In genomic region chr10:18235402-18235747, GRCm38 (mm10) we compare ENCODE assay signal across 8 mouse cellular contexts. TPM values are rescaled to one million over a fixed set of nuclear protein-coding genes. Genes with fewer than 3 reads are reported as not detected.
DNase-seq lines count a peak whose midpoint lies in the region; ATAC-seq and TF ChIP-seq lines count a peak whose summit lies in the region.

No protein-coding gene starts in this region.

- peak overlapping the region; percentile 60 for H3K9ac ChIP-seq in hindbrain, embryonic 12.5 days
- H3K9ac ChIP-seq in midbrain, embryonic 12.5 days (replicated peaks) = 0 out of 2 replicates have a peak overlapping the region, but pooled peaks have one; percentile 31

- no peak for TF ChIP-seq CTCF in kidney, adult 2 months (conservative IDR thresholded peaks at IDR 0.05; ENCODE audit: insufficient read depth, insufficient read length, low read depth, low read length)

- H3K4me1 ChIP-seq in kidney, adult 2 months (ENCODE audit: control insufficient read depth, insufficient read depth, low read length) = no peaks in the 10 kb centered on the region; the same call in 1 of the 2 replicates
- H3K4me1 ChIP-seq in hindbrain, embryonic 12.5 days = peaks cover 5% of the 10 kb centered on the region; the same call in 1 of the 2 replicates
- peaks cover 6% of the 10 kb centered on the region for H3K4me1 ChIP-seq in midbrain, embryonic 12.5 days

- ATAC-seq in activated CD4-positive, CD25-positive, alpha-beta regulatory T cell, adult 4 months = peak; percentile 30
- peak; percentile 69 for ATAC-seq in hindbrain, embryonic 12.5 days (ENCODE audit: low FRiP score)
- ATAC-seq in midbrain, embryonic 12.5 days (ENCODE audit: low FRiP score, low read depth) = peak; percentile 61

- no peak for DNase-seq in kidney, adult 2 months
- no peak for DNase-seq in kidney, postnatal 25 days
- no peak for DNase-seq in right cerebral cortex, postnatal 25 days
- DNase-seq in layer of hippocampus, adult 9-11 months = no peak
- DNase-seq in urinary bladder, adult 2 months (ENCODE audit: low spot score) = no peak

- no peak for TF ChIP-seq POLR2A in kidney, adult 2 months (IDR thresholded peaks at IDR 0.05; ENCODE audit: low read depth, low read length)

- H3K4me2 ChIP-seq in hindbrain, embryonic 12.5 days (replicated peaks) = peak overlapping the region; percentile 78
- H3K4me2 ChIP-seq in midbrain, embryonic 12.5 days (replicated peaks) = peak overlapping the region; percentile 59

- H3K27me3 ChIP-seq in kidney, adult 2 months (replicated peaks; ENCODE audit: control insufficient read depth, insufficient read depth, low read length) = no peaks in the 10 kb centered on the region
- no peaks in the 10 kb centered on the region for H3K27me3 ChIP-seq in hindbrain, embryonic 12.5 days
- H3K27me3 ChIP-seq in midbrain, embryonic 12.5 days = no peaks in the 10 kb centered on the region

- 14% methylated on average over 14 of the region's 14 CpGs for WGBS in kidney, adult 2 months
- 12% methylated on average over 14 of the region's 14 CpGs for WGBS in hindbrain, embryonic 12.5 days
- 12% methylated on average over 14 of the region's 14 CpGs for WGBS in midbrain, embryonic 12.5 days

- H3K27ac ChIP-seq in kidney, adult 2 months (ENCODE audit: insufficient read depth, low read depth, low read length) = no peak overlapping the region
- no peak overlapping the region for H3K27ac ChIP-seq in hindbrain, embryonic 12.5 days
- H3K27ac ChIP-seq in midbrain, embryonic 12.5 days (replicated peaks) = 0 out of 2 replicates have a peak overlapping the region, but pooled peaks have one; percentile 10

- H3K4me3 ChIP-seq in kidney, adult 2 months (ENCODE audit: insufficient read depth, low read depth, low read length) = peak overlapping the region; percentile 87
- peak overlapping the region; percentile 61 for H3K4me3 ChIP-seq in hindbrain, embryonic 12.5 days
- H3K4me3 ChIP-seq in midbrain, embryonic 12.5 days = peak overlapping the region; percentile 57

- no peaks in the 10 kb centered on the region for H3K36me3 ChIP-seq in kidney, adult 2 months (ENCODE audit: control insufficient read depth, insufficient read depth, low read length)
- no peaks in the 10 kb centered on the region for H3K36me3 ChIP-seq in hindbrain, embryonic 12.5 days
- no peaks in the 10 kb centered on the region for H3K36me3 ChIP-seq in midbrain, embryonic 12.5 days

- H3K9me3 ChIP-seq in hindbrain, embryonic 12.5 days (replicated peaks) = no peaks in the 10 kb centered on the region
- H3K9me3 ChIP-seq in midbrain, embryonic 12.5 days = no peaks in the 10 kb centered on the region

RNA-seq across cellular contexts. Expression of gene Ccdc28a, which starts 0.6 kb away (rescaled TPM):
- 29.5 and 35.0 TPM in 2 replicates for polyA plus RNA-seq in kidney, adult 2 months (2012; rRNA removed)
- polyA plus RNA-seq in activated CD4-positive, CD25-positive, alpha-beta regulatory T cell, adult 4 months (2017; shearing (Covaris generic)) = 10 to 100 TPM; 25.8 to 38.1 TPM
- polyA plus RNA-seq in hindbrain, embryonic 12.5 days (2016; fragmentation: Nextera tagmentation; extraction: Ambion mirVana) = 7.3 and 8.2 TPM in 2 replicates
- 7.0 and 7.9 TPM in 2 replicates for polyA plus RNA-seq in midbrain, embryonic 12.5 days (2016; fragmentation: Nextera tagmentation; extraction: Ambion mirVana)
- polyA plus RNA-seq in urinary bladder, adult 2 months (2012; rRNA removed) = 24.0 and 28.1 TPM in 2 replicates

RNA-seq across cellular contexts. Expression of gene Ect2l, which starts 24.7 kb away (rescaled TPM):
- not detected in 2 replicates for polyA plus RNA-seq in kidney, adult 2 months (2012; rRNA removed)
- 1 to 10 TPM; 1.2 to 1.5 TPM for polyA plus RNA-seq in activated CD4-positive, CD25-positive, alpha-beta regulatory T cell, adult 4 months (2017; shearing (Covaris generic))
- polyA plus RNA-seq in hindbrain, embryonic 12.5 days (2016; fragmentation: Nextera tagmentation; extraction: Ambion mirVana) = 0.23 and 0.48 TPM in 2 replicates
- 0.37 and 0.84 TPM in 2 replicates for polyA plus RNA-seq in midbrain, embryonic 12.5 days (2016; fragmentation: Nextera tagmentation; extraction: Ambion mirVana)
- 0.28 and 0.37 TPM in 2 replicates for polyA plus RNA-seq in urinary bladder, adult 2 months (2012; rRNA removed)
